Mouse (Mus musculus): ENCODE data around the gene Gm11037.

DNA sequence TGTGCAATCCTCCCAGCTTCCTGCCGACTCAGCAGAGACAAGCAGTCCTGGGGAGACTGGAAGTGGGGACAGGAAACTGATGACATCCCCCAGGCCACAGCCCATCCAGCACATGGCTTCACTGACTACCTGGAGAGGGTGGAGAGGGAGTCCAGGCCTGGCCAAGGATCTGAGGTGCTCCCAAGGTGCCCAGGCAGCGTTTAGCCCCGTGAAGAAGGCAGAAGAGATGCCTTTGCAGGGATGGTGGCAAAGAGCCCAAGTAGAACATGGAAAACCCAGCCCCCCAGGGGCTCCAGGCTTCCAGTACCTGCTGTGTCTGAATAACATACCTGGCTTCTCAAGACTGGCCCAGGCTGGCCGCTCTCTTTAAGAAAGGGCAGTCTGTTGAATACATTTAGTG lies 44.7 kb upstream of the Gm11037 start:
- TF ChIP-seq GATA1 (IDR thresholded peaks at IDR 0.05; ENCODE audit: borderline replicate concordance, low read length) (no peak), FLI1 (IDR thresholded peaks at IDR 0.05; ENCODE audit: low read length) (no peak)

Data from megakaryocyte, embryonic 14.5 days (primary cell).